Mouse (Mus musculus): ENCODE results near the gene E130308A19Rik.

The E130308A19Rik gene

DNA sequence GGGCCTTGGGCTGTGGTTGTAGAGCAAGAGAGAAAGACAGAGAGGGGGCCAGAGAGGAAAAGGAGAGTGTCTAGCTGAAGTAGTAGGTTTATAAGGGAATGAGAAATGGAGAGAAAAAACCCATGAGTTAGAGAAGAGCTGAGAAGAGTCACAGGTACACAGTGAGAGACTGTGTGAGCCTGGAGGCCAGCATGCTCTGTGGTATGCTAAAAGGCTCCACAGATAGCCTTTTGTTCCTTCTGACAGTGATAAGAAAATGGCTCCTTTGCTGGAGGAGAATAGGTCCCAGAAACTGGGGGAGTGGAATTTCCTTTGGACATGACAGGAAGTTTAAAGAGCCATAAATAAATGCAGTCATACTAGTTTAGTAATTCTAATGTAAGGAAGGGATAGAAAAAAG, 13.2 kb downstream of the E130308A19Rik start:
- DNase-seq (ENCODE audit: low spot score in 2 of 2) = no peak

GRCm38 (mm10) chr4:59640720-59641119, 14.7 kb downstream of the E130308A19Rik start:
- DNase-seq (ENCODE audit: low spot score in 2 of 2) = no peak

- no peak for DNase-seq (ENCODE audit: low spot score in 2 of 2)
Observed at GRCm38 (mm10) chr4:59642039-59642438, 16.0 kb downstream of the E130308A19Rik start.

DNA sequence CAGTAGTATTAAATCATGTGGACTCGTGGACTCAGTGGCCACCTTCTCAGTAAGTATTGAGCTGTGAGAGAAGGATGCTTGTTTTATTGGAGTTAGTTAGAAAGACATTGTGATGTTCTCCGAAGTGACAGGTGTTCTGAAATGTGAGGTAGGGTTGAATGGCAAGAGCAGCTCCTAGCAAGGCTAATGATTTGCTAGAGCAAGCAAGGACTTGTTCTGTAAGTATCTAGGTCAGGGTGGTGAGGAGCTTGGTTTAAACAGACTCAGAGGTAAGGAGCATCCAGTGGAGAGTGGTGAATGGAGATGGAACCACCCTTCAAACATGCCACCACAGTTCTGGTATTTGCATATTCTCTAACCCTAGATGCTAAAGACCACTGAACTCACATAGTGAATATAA, 16.6 kb downstream of the E130308A19Rik start:
- DNase-seq (ENCODE audit: low spot score in 2 of 2) = no peak

DNA sequence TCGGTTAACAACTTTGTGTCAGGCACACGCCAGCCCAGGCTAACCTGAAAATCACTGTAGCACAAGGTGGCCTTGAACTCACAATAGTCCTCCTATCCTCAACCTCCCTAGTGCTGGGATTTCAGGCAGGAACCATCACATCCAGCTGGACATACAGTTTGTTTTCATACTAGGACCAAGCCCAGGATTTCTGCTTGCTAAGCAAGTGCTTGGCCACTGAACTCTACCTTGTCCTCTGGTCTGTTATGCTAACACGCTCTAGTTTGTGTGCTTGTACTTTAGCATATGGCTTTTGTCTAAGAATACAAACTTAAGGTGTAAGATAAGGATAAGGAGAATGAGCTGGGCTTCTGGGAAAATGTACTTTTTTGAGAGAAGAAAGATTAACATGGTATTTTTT, 18.4 kb downstream of the E130308A19Rik start:
- no peak for DNase-seq (ENCODE audit: low spot score in 2 of 2)

GRCm38 (mm10) chr4:59644992-59645391, 19.0 kb downstream of the E130308A19Rik start:
- no peak for DNase-seq (ENCODE audit: low spot score in 2 of 2)

GRCm38 (mm10) chr4:59645610-59646009, 19.6 kb downstream of the E130308A19Rik start:
- DNase-seq (ENCODE audit: low spot score in 2 of 2) = no peak

DNA sequence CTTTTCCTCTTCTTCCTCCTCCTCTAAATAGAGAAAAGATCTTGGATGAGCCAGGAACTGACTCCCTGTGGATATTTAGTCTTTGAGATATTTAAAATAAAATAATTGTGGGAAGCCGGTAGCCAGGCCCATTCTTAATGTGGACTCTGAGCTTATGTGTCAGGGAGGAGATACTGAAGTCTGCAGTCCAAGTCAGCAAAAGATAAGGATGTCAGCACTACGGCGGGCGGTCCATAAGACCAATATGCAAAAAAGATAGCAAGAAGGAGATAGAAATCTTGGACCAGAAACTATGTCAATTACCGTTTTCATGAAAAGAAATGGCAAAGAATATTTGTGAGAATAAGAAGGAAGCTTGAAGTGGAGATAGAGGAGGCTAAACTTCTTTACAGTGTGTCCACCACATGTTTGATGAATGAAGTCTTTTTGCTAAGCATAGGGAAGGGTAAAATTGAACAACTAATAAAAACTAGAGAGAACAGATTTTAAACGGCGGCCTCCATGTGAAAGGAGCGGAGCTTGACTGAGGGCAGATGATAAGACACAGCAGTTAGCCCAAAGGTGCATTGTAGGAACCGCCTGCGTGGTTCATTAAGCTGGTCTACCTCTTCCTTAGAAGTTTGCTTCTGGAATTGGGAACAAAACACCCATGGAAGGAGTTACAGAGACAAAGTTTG, 20.1 kb downstream of the E130308A19Rik start:
- DNase-seq (ENCODE audit: low spot score in 2 of 2) = no peak

DNA sequence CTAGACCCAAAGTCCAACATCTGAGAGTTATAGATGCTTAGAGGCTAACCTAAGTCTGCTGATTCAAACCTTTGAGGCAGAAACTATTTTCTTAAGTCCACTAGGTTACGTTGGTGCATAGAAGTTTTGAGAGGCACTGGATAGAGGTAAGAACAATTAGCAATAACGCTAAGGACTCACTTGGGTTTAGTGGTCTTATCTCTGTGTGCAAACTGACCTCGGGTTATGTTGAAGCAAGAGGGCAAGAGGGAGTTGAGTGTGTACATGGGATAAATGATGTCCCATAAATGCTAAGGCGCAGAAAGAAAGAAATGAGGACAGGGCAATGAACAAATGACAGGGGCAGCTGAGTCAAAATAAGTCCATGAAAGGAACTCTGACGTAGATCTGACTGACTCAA, 23.1 kb downstream of the E130308A19Rik start:
- no peak for DNase-seq (ENCODE audit: low spot score in 2 of 2)

DNA sequence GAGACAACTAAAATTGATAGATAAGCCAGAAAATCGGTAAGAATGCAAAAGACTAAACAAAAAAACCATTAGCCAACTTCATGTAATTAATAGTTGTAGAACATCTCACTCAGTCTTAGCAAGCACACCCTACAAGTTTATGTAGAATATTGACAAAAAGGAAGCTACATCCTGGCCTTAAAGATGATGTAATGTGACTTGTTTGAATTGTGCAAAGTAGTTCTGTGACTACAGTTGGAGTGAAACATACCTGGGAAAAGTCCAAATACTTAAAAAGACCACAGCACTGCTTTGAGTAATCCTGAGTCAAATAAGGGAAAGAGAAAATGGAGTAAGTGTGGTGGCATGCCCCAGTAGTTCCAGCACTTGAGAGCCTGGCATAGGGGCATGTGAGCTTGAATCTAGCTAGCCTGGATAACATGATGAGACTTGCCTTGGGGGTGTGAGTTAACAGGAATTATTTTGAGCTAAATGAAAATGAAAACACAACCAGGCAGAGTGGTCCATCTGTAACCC, 26.2 kb downstream of the E130308A19Rik start:
- DNase-seq (ENCODE audit: low spot score in 2 of 2) = no peak

GRCm38 (mm10) chr4:59656061-59656642, 30.1 kb downstream of the E130308A19Rik start:
- DNase-seq (ENCODE audit: low spot score in 2 of 2) = no peak

DNA sequence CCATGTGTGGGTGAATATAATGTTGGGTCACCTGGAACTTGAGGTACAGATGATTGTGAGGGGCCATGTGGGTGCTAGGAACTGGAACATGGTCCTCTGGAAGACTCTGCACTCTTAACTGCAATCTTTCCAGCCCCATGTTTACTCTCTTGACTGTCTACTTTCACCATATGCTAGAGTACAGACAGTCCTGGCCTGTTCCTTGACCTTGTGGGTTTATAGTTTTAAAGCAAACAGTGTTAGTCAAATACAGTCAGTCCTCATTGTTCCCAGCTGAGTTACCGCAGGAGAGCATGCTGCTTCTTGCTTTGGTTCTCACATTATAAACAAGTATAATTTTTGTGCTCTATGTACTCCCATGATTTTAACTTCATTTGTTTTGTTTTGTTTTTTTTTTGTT, 36.2 kb downstream of the E130308A19Rik start:
- DNase-seq (ENCODE audit: low spot score in 2 of 2) = no peak

- no peak for DNase-seq (ENCODE audit: low spot score in 2 of 2)
Observed at GRCm38 (mm10) chr4:59663451-59663850, 37.4 kb downstream of the E130308A19Rik start.

DNA sequence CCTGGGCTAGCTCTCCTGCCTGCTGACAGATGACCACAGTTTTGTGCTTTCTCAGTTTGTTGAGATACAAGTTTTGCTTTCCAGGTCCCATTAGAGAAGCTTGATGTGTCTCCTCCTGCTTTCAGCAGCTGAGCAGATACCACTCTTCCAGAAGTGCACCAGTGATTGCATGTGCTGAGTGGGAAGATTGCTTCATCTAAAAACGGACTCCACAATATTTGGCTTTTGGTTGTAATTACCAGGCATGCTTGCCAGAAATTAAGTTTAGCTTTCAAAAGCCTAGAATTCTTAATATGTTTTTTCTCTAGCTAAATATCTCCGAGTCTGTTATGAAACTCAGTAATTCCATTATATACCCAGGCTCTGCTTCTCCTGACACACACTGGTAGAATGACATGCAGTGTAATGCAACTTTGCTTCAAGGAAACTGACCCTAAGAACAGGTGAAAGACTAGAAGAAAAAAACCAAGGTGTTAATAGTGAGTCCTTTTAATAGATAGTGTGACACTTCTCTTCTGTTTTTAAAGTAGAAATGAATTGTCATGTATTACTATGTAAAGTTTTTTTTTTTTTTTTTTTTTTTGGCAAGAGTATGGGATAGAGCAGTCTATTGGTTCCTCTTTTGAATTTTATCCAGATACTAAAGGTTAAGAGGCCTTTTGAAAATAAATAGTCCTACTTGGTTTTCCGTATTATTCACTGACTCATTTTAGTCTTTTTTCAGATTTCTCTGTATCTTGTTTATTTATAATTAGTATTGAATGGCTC, 40.7 kb downstream of the E130308A19Rik start:
- DNase-seq (ENCODE audit: low spot score in 2 of 2) = no peak

- no peak for DNase-seq (ENCODE audit: low spot score in 2 of 2)
Observed at GRCm38 (mm10) chr4:59668050-59668449, 42.0 kb downstream of the E130308A19Rik start.

DNA sequence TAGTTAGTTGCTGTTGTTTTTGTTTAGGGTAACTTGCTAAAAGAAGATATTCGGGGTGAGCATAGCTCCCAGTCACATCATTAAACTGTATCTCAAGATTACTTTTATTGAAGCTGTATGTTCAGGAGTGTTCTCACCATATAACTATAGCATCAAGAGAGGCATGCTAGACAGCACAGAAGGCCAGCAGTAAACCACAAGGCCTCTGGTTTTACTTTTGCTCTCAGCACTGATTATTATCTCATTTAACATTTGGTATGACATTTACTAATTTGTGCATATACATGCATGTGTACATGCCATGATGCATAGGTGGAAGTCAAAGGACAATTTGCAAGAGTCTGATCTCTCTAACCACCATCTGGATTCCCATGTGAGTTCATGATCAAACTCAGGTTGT, 43.1 kb downstream of the E130308A19Rik start:
- DNase-seq (ENCODE audit: low spot score in 2 of 2) = no peak

GRCm38 (mm10) chr4:59670015-59670414, 44.0 kb downstream of the E130308A19Rik start:
- DNase-seq (ENCODE audit: low spot score in 2 of 2) = no peak

DNA sequence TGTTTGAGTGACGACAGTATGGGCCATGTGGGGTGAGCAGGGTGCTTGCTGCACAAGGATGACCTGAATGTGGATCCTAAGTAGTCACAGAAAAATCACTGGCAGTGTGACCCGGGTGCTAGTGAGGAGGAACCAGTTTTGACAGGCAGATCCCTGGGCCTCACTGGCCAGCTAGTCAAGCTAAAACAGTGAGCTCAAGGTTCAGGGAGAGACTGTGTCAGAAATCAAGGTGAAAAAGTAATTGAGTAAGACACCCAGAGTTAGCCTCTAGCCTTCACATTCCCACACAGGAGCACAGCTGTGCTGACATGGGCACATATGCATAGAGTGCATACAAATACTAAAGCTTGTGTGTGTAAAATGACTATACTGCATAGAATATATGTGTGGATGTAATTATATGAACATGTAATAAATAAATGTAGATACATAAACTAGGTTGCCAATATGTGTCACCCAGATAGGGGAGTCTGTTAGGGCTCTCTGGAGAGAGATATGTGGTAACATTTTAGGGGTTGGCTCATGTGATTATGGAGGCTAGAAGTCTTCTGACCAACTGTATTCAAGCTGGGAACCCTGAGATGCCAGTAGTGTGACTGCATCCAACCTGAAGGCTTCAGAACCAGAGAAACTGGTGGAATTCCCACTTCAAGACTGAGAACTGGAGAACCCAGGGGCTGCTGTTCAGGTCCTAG, 47.6 kb downstream of the E130308A19Rik start:
- no peak for DNase-seq (ENCODE audit: low spot score in 2 of 2)

DNA sequence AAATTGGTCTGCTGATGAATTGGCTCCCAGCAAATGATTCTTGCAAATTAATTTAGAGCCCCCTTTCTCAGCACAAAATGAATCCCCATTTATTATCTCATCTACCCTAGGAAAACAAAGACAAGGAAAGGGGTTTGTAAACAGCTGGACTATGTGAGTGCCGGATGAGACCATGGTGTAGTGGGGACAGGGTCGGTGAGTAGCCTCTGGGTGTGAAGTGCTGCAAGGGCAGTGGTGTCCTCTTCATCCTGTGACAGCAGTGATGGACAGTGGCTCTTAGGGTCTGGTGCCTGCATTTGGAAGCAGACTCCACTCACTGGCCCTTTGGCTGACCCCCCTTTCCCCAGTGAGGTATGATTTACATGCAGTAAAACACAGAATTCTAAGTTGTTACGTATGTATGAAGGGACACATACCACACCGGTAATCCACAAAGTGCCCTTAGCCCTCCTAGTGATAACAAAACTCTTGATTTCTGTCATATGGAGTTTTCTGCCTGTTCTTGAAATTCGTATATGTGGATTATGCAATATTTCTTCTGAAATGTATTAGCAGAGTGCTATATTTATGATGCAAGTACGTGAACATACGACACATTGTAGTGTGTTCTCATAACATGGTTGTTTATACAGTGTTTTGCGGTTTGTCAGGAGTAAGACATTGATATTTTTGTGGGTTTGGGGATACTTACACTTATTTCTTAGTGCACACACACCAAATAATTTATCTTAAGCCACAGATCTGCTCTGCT, 49.1 kb downstream of the E130308A19Rik start:
- no peak for DNase-seq (ENCODE audit: low spot score in 2 of 2)

- DNase-seq (ENCODE audit: low spot score in 2 of 2) = no peak
Observed at GRCm38 (mm10) chr4:59675699-59676098, 49.7 kb downstream of the E130308A19Rik start.

GRCm38 (mm10) chr4:59681383-59681782, 55.4 kb downstream of the E130308A19Rik start:
- DNase-seq (ENCODE audit: low spot score in 2 of 2) = no peak

Measured in spleen, postnatal 14 days (tissue).